Mouse (Mus musculus) liver, adult (tissue): ENCODE measurements around the gene Rgsl1.

ENCODE experiments used
- GATA4 ChIP-seq: IDR thresholded peaks from 2 replicates; pipeline ENCODE4 v1.6.1; 2014; ENCODE audit warnings: mild to moderate bottlenecking, low read length; ENCODE audit not compliant: insufficient replicate concordance

Rgsl1 gene

DNA sequence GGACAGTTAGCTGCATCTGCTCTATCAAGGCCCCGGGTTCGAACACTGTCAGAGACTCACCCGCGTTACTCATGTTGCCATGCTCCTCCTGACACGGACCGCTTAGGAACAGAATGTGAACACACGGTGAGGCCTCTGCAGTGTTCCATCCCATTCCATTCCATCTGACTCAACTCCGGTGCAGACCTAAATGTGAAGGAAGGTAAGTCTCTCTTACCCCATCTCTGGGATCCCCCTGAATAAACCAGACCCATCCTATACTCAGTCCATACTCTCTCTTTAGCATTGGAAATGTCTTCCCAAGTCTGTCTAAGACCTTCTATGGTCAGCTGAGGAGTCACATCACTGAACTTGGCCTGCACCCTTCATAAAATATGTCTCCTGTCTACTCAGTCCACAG lies at the start of gene Rgsl1:
TSS of gene Rgsl1 (minus strand) at position 101 of the 400 bp plus-strand sequence.
- TF ChIP-seq GATA4 = no peak

DNA sequence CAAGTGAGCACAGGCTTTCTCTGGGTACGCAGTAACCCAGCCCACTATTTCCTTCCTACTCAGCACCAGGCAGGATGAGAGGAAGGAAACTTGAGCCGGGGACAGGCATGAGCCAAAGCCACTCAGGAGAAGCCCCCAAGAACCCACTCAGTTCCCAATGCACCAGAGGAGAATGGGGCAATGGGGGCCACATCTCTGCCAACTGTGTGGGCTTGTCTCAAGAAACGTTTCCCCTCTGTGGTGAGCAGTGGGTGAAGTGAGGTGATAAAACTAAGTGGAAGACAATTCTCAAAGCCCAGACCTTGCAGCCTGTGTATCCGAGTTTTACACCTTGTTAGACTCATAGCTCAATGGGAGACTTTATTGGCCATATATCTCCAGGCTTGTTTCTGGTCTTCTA lies 47.5 kb upstream of the Rgsl1 start, which contains the start of gene Teddm1a:
TSS of gene Teddm1a (plus strand) at position 301 of the 400 bp plus-strand sequence.
- no peak for TF ChIP-seq GATA4

DNA sequence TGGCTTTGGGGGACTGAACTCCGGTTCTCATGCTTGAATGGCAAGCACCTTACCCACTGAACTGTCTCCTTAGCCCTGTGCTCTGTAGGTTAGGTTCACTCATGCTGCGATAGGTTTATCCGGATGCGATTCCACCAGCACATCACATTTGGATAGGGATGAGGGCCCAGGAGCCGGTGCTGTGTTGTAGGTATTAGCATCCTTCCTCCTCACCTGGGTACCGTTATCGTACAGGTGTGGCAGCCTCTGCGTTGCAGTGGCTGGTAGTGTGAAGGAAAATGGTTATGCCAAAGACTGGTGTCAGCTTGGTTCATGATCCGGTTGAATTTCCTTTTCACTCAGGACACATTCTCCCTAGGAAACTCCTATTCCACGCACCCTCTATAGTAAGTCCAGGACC lies 46.2 kb upstream of the Rgsl1 start:
- TF ChIP-seq GATA4 = no peak

DNA sequence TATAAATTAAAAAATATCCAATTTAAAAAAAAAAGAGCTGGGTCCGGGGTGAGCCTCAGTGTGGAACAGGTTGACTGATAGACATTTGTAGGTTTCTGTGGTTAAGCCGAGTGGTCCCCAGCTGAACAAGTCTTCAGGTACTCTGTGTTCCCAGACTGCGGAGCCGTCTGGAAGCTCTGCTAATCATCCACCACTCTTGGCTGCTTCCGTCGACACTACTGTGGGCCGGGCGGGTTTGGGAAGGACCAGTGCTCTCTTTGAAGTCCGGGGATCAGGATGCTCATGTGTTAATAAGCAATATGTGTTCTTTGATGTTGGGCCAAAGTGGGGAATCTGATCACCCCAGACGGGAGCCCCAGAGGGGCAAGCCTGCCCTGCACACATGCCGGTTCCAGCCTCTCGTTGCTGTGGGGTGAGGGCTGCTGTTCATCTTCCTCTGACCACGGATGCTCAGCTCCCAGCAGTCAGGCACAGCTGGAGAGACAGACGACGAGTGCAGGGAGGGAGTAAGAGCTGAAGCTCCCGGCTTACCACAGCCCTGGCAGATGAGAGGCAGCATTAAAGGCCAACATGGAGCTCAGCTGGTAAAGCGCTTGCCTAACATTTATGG lies 42.2 kb upstream of the Rgsl1 start:
- TF ChIP-seq GATA4 = no peak

DNA sequence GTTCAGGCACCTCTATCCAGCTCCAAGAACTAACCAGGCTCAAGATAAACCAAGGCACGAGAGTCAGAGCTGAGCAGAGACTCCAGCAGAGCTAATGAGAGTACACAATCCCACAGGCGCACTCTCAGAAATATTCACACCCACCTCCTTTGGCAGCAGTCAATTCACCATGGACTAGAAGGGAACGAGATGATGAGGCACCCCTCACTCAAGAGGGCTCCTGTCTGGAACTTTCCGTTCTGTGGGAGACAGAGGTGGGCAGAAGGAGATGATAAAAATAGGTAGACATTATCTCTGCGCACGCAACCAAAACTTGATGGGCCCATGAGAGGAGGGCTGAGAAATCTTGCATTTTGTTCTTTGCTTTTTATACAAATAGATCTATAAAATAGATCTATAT lies 30.1 kb upstream of the Rgsl1 start, which contains the start of gene Teddm1b:
TSS of gene Teddm1b (plus strand) at position 301 of the 400 bp plus-strand sequence.
- TF ChIP-seq GATA4 = no peak

DNA sequence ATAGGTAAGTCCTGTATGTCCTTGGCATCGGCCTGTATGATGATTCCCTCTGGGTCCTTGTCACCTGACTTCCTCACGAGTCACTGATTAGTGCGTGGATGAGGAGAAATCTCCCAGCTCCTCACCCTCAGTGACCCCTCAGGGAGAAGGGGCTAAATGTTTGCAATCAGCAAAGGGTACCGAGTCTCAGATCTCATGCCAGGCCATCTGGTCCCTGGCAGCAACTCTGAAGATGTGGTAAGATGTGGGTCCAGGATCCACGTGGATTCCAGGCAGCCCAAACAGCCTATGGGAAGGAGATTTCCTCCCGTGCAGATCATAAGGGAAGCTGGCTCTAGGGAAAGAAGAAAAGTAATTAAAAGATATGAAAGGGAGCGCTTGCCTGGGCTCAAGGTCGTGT lies 12.0 kb upstream of the Rgsl1 start:
- TF ChIP-seq GATA4 = no peak

DNA sequence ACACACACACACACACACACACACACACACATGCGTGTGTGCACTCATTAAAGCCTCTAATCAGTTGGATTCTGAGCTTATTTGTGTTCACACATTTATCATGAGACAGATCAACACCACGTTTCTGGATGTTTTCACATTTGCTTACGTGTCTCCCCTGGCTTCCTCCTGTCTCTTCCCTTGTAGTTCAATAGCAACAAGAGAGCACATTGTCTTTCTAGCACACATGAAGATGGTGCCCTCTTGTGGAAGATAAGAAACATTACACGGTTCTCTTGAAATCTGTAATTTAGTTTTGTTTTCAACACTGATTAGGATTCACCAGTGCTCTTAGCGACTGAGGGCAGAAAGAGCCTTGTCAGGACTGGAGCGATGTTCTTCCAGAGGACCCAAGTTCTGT lies 2.9 kb upstream of the Rgsl1 start:
- no peak for TF ChIP-seq GATA4

DNA sequence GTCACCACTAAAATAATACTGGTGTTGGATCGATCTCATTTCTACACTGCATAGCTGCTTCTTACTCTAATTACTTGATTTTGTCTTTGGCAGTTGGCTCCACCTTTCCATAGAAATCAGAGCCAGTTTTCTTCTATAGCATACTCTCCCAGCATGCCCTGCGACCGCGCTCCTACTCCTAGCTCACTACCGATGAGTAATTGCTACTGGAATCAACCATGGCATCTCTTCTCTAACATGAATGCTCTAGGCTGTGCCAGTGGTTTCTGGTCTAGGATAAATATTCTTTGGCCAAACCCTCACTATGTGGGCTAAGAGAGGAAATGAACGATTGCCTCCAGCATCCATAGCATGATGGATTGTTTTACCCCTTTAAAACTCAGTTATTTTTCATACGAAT lies 2.5 kb upstream of the Rgsl1 start:
- TF ChIP-seq GATA4 = no peak

DNA sequence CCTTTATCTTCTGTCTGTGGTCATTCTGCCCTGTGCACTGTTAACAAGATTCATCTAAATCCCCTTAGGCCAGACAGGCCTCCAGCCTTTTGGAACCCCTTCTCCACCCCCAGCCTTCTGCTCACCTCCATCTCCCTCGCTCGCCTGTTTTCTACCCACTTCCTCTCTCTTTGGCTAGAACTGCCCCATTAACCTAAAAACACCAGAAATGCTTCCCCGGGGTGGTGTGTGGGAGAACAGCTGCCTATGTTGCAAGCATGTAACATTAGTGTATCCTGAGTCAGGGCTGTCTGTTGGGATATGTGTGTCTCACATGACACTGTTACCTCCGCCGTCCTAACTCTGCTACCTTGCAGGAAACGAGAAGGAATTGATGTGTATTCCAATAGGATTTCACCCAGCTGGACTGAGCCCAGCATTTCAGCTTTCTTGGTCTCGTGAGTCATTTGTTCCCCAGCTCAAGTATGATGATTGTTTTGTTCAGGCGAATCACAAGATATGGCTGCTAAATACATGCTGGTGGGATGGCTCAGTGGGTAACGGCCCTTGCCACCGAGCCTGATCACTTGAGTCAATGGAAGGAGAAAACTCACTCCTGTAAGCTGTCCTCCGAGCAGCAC lies 1.7 kb downstream of the Rgsl1 start:
- no peak for TF ChIP-seq GATA4

DNA sequence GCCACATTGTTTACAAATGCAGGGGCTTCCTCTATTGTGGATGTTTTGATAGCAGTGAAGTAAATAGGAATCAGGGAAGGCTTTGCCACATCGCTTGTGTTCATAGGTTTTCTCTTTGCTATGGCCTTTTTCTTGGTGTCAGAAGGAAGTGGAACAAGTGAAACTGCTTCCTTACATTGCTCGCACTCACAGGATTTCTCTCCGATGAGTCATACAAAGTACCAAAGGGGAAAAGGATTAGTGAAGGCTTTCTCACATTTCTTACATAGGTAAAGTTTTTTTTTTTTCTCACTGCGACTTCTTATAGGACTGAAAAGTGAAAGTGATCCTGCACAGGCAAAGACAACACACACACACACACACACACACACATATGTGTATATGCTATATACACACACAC lies 7.9 kb downstream of the Rgsl1 start:
- no peak for TF ChIP-seq GATA4

DNA sequence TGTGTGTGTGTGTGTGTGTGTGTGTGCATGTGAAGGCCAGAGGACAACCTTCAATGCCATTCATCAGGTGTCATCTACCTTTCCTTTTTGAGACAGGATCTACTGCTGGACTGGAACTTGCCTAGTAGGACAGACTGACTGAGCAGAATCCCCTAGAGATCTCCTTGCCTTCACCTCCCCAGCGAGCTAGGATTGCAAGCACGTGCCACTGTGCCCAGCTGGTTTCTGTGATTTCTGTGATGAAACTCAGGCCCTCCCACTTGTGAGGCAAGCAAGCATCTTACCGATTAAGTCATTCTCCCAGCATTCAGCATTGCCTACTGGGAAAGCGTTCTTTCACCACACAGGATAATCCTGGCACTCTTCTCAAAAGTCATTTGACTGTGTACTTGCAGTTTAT lies 13.2 kb downstream of the Rgsl1 start:
- no peak for TF ChIP-seq GATA4

DNA sequence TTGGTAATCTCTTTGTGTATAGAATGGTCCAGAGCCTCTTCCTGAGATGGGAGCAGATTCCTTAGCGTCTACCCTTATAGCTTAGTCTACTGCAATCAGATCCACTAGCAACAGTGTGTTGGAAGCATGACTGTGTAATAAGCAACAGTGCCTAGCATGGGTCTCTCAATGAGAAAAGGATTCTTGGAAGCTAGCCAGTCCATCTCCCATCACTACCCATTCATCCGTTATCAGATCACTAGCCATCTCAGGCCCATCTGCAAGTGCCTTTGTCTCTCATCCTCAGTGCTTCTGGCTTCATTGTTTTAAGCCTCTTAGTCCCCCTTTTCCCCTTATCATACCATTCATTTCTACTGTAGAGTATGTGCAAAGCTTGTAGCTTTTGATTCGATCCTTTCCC lies 23.7 kb downstream of the Rgsl1 start:
- TF ChIP-seq GATA4 = no peak

DNA sequence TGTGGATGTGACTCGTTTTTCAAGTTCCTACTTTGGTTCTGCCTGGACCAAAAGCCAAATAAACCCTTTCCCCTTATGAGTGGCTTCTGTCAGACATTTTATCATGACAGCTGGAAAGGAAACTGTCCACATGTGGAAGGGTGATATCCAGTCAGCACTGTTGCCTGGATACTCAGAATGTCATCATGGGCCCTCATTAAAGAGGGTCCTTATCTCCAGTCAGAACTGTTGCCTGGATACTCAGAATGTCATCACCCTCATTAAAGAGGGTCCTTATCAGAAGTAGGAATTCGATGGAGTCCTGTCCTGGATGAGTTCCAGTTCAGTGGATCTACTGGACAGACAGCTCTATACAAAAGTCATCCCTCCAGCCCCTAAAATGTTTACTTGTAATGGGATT lies 29.7 kb downstream of the Rgsl1 start:
- no peak for TF ChIP-seq GATA4

DNA sequence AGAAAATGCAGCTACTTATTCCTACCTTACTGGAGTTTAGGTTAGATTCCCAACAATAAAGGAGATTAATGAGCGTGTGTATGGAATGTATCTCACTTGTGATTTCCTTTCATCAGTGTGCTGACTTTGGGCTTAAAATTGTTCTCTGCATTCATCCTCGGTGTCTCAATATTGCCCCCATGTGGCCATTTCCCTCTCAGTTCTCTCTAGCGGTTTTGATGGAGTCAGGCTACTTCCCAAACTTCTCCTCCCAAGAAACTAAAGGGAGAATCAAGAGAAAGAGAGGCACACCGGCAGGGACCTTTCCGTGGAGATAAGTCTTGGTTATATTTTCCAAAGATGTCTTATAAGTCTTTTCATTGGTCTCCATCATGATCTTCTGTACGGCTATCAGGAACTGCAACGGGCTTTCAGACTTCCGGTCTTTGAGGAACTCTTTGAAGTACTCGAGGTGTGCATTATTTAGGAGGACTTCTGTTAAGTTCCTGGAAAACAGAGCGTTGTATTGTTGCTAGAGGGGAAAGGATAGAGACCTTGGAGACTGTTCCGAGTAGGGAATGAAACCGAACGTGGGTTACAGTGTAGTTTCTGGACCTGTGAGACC lies 36.5 kb downstream of the Rgsl1 start:
- TF ChIP-seq GATA4 = no peak

DNA sequence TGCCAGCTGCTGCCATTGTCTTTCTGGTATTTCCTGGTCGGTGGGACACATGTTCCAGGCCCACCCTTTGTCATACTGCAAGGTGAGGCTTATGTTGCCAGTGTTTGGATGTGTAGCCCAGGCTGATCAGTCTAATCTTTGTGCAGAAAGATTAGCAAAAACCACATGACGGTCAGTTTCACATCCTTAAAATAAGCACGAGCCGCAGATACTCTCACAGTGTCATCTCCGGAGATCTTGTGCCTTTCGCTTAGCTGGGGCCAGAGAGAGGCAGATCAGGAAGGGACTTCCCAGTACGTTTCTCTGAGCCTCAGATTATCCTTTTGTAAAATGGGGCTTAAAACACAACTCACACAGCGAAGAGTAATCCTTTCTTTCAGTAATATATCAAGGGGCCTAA lies 40.4 kb downstream of the Rgsl1 start:
- no peak for TF ChIP-seq GATA4

DNA sequence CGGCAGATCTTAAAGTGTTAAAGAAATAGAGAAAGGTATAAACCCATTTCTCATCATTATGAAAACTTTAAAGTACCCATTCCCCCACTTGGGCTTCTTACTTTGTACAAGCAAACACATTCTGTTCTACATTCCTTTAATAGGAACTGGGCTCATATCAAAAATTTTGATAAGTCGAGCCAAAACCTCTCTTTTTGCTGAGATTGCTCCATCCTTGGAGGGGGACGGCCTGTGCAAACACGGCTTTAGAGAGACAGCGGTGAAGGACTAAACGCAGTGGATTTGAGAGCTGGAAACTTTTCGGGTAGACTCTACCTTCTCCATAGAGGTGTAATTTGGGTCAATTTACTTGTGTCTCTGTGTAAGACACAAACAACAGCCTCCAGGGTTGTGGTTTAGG lies 41.3 kb downstream of the Rgsl1 start:
- no peak for TF ChIP-seq GATA4
